Mouse (Mus musculus): ENCODE results near the gene Net1. TPM values are rescaled to one million over a fixed set of nuclear protein-coding genes. Genes with fewer than 3 reads are reported as not detected.

The Net1 gene
- polyA plus RNA-seq (2015; fragmentation: Nextera tagmentation; extraction: Ambion mirVana): 44.9 and 46.5 TPM in 2 replicates

DNA sequence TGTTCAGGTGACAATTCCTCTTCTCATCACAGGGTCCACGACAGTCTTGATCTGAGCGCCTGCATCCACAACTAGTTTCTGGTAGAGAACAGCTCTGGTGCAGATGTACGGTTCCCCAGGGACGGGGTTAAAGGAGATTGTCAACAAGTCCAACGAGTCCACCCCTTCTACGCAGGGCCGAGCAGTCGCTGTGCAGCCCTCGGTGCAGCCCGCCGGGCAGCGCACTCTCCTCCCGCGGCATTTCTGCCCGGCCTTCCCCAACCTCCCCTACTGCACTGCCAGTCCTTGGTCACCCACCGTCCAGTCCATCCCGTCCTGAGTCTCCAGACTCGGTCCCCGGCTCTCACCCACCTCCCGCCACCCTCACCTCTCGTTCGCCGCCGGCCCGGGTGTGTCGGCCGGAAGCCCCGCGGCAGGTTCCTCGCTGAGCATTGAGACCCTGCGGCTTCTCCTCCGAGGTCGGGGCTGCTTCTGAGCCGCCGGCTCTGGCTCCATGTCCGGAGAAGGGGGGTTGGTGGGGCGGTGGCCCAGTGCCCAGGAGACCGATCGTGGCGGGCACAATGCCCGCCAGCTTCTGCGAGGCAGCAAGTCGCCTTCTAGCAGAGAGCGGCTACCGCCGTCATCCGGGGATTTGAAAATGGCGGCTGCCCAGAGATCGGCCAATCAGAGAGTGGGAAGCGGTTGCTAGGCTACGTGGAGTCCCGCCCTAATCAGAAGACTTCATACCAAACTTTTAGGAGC lies at the start of gene Net1, which contains the start of gene Tubal3:
Gene Net1 (minus strand): TSS at position 650 of the 741 bp plus-strand sequence.
Gene Tubal3 (plus strand): TSS at position 704 of the 741 bp plus-strand sequence.
- Histone ChIP-seq H3K4me1 (ENCODE audit: insufficient read depth) (peaks cover 12% of the 10 kb centered on the region; the same call in 1 of the 2 replicates), H3K4me2 (ENCODE audit: low read depth, low read length) (peak within 1 kb of the TSS; percentile 90), H3K36me3 (replicated peaks; ENCODE audit: insufficient read depth, low read length) (no peaks in the 10 kb centered on the region), H3K27me3 (ENCODE audit: insufficient read depth, low read length) (no peaks in the 10 kb centered on the region), H3K27ac (ENCODE audit: low read depth) (peak within 1 kb of the TSS; percentile 59), H3K9ac (replicated peaks) (peak within 1 kb of the TSS; percentile 94), H3K9me3 (ENCODE audit: low read length) (no peaks in the 10 kb centered on the region), H3K4me3 (ENCODE audit: low read depth, low read length) (peak within 1 kb of the TSS; percentile 98)
- TF ChIP-seq CTCF (IDR thresholded peaks at IDR 0.05; ENCODE audit: low read depth): no peak
- no peak for TF ChIP-seq EP300 (IDR thresholded peaks at IDR 0.05; ENCODE audit: low read depth)
- under 1% methylated on average over 52 of the region's 52 CpGs for WGBS (ENCODE audit: insufficient replicate concordance)
- DNase-seq: peak; percentile 93
- peak; percentile 97 for ATAC-seq

DNA sequence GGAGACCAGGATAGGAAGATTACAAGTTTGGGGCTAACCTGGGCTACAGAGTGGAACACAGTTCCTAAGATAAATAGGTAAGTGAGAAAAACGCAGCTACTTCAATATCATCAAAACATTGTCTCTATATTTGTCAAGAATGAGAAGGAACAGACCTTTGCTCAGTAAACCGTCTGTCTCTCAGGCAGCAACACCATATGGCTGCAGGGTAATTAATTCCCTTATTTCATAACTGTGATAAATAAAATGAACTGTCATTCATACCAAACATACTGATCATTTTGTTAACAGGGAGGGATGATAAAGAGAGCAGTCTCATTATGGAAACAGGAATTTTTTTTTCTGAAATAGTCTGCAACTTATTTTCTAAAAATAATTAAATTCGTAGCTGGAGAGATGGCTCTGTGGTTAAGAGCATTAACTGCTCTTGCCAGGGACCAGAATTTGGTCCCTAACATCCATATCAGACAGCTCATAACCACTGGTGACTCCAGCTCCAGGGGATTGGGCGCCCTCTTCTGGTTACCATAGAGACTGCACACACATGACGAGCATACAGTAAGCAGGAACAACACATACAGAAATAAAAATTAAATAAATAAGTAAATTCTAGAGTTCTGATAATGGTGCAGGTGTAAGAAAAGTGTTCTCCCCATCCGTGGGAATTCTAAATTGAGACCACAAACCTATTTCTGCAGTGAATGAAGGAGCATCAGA lies 33.3 kb upstream of the Net1 start:
- WGBS (ENCODE audit: insufficient replicate concordance): 72% methylated on average over 6 of the region's 6 CpGs
- H3K4me2 ChIP-seq (ENCODE audit: low read depth, low read length): no peak overlapping the region
- no peaks in the 10 kb centered on the region for H3K4me1 ChIP-seq (ENCODE audit: insufficient read depth)
- TF ChIP-seq EP300 (IDR thresholded peaks at IDR 0.05; ENCODE audit: low read depth): no peak
- TF ChIP-seq CTCF (IDR thresholded peaks at IDR 0.05; ENCODE audit: low read depth): peak; percentile 33
- H3K27ac ChIP-seq (ENCODE audit: low read depth): no peak overlapping the region
- H3K27me3 ChIP-seq (ENCODE audit: insufficient read depth, low read length): no peaks in the 10 kb centered on the region
- H3K9me3 ChIP-seq (ENCODE audit: low read length): no peaks in the 10 kb centered on the region
- no peak overlapping the region for H3K4me3 ChIP-seq (ENCODE audit: low read depth, low read length)
- DNase-seq (no peak), ATAC-seq (no peak)
- no peaks in the 10 kb centered on the region for H3K36me3 ChIP-seq (replicated peaks; ENCODE audit: insufficient read depth, low read length)
- no peak overlapping the region for H3K9ac ChIP-seq (replicated peaks)

DNA sequence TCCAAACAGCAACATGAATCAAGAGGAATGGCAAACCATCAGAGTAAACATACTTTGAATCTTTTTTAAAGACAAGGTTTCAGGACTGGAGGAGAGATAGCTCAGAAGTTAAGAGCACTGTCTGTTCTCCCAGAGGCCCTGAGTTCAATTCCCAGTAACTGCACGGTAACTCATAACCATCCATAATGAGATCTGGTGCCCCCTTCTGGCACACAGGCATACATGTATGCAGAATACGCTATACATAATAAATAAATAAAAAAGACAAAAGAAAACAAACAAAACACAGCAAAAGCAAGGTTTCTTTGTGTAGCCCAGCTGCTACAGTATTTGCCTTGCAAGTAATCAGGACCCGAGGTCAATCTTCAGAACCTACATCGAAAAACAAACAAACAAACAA lies 31.5 kb upstream of the Net1 start:
- DNase-seq (no peak), ATAC-seq (no peak)
- Histone ChIP-seq H3K4me1 (ENCODE audit: insufficient read depth) (no peaks in the 10 kb centered on the region), H3K27me3 (ENCODE audit: insufficient read depth, low read length) (no peaks in the 10 kb centered on the region), H3K4me3 (ENCODE audit: low read depth, low read length) (no peak overlapping the region), H3K9me3 (ENCODE audit: low read length) (no peaks in the 10 kb centered on the region), H3K27ac (ENCODE audit: low read depth) (no peak overlapping the region), H3K9ac (replicated peaks) (no peak overlapping the region), H3K36me3 (replicated peaks; ENCODE audit: insufficient read depth, low read length) (no peaks in the 10 kb centered on the region), H3K4me2 (ENCODE audit: low read depth, low read length) (no peak overlapping the region)
- 81% methylated on average over 4 of the region's 4 CpGs for whole genome bisulfite sequencing (ENCODE audit: insufficient replicate concordance)
- no peak for TF ChIP-seq EP300 (IDR thresholded peaks at IDR 0.05; ENCODE audit: low read depth)
- TF ChIP-seq CTCF (IDR thresholded peaks at IDR 0.05; ENCODE audit: low read depth): no peak

DNA sequence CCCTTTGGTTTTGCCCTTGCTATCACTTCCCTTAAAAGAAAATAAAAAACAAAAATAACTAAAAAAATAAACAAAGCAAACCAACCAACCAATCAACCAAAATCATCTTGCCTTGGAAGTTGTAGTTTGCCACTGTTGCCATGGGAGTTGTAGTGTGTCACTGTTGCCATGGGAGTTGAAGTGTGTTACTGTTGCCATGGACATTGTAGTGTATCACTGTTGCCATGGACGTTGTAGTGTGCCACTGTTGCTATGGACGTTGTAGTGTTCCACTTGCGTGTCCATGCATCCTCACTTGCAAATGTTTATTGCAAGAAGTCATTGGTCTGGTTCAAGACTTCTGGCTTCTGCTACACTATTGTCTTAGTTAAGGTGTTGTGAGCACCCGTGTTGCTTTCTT lies 29.2 kb upstream of the Net1 start:
- no peak overlapping the region for H3K27ac ChIP-seq (ENCODE audit: low read depth)
- TF ChIP-seq EP300 (IDR thresholded peaks at IDR 0.05; ENCODE audit: low read depth) (no peak), CTCF (IDR thresholded peaks at IDR 0.05; ENCODE audit: low read depth) (no peak)

DNA sequence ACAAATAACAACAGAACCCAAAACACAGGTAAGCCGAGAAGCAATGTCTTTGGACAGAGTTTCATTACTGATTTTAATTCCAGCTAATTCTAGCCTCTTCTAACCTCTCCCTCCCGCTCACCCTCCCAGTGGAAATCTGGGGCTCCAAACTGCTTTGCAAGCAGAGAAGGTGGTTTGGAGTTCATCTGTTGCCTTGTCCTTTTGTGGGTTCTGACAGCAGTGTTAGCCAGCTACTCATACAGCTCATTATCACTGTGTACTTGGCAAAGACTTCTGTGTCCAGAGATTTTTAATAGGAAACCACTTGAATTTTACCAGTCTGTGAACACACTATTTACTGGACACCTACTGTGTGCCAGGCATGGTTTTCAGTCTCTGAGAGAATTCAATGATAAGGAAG lies 27.2 kb upstream of the Net1 start, which contains the start of gene Ucn3:
Gene Ucn3 (minus strand): TSS at position 101 of the 400 bp plus-strand sequence.
- DNase-seq: no peak
- no peak for ATAC-seq
- 59% methylated on average over 2 of the region's 2 CpGs for WGBS (ENCODE audit: insufficient replicate concordance)

More for the DNA sequence above, 29.2 kb upstream of the Net1 start:
- Histone ChIP-seq H3K4me2 (ENCODE audit: low read depth, low read length) (no peak overlapping the region), H3K4me3 (ENCODE audit: low read depth, low read length) (no peak overlapping the region), H3K4me1 (ENCODE audit: insufficient read depth) (no peaks in the 10 kb centered on the region), H3K9me3 (ENCODE audit: low read length) (no peaks in the 10 kb centered on the region), H3K27me3 (ENCODE audit: insufficient read depth, low read length) (no peaks in the 10 kb centered on the region), H3K36me3 (replicated peaks; ENCODE audit: insufficient read depth, low read length) (no peaks in the 10 kb centered on the region), H3K9ac (replicated peaks) (no peak overlapping the region)
- ATAC-seq (no peak), DNase-seq (no peak)
- 84% methylated on average over 4 of the region's 4 CpGs for WGBS (ENCODE audit: insufficient replicate concordance)

DNA sequence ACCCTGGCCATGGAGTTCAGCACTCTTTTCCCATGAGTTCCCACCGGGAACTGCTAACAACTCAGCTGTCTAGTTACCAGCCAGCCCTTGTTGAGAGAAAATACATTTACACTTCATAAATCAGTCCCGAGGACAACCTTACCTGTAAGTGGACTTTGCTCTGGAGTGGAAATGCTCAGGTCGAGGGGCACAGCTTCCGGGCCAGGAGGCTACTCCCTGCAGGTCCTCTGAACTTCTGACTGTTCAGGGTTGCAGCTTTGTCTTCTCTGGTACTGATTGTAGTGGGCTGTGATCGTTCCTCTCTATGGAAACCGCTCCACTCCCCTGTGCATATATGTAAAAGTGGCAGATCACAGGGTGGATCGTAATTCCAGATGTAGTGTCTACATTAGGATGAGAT lies 26.7 kb upstream of the Net1 start:
- no peak for DNase-seq
- no peak overlapping the region for H3K9ac ChIP-seq (replicated peaks)
- H3K27ac ChIP-seq (ENCODE audit: low read depth): no peak overlapping the region
- 63% methylated on average over 7 of the region's 7 CpGs for WGBS (ENCODE audit: insufficient replicate concordance)
- TF ChIP-seq EP300 (IDR thresholded peaks at IDR 0.05; ENCODE audit: low read depth) (no peak), CTCF (IDR thresholded peaks at IDR 0.05; ENCODE audit: low read depth) (no peak)
- no peaks in the 10 kb centered on the region for H3K36me3 ChIP-seq (replicated peaks; ENCODE audit: insufficient read depth, low read length)
- H3K4me3 ChIP-seq (ENCODE audit: low read depth, low read length): no peak overlapping the region
- no peaks in the 10 kb centered on the region for H3K9me3 ChIP-seq (ENCODE audit: low read length)
- no peaks in the 10 kb centered on the region for H3K4me1 ChIP-seq (ENCODE audit: insufficient read depth)
- no peaks in the 10 kb centered on the region for H3K27me3 ChIP-seq (ENCODE audit: insufficient read depth, low read length)
- no peak for ATAC-seq
- no peak overlapping the region for H3K4me2 ChIP-seq (ENCODE audit: low read depth, low read length)

More for the DNA sequence above, 27.2 kb upstream of the Net1 start, which contains the start of gene Ucn3:
- Histone ChIP-seq H3K27ac (ENCODE audit: low read depth) (no peak within 1 kb of the TSS), H3K27me3 (ENCODE audit: insufficient read depth, low read length) (no peaks in the 10 kb centered on the region), H3K9ac (replicated peaks) (no peak within 1 kb of the TSS), H3K9me3 (ENCODE audit: low read length) (no peaks in the 10 kb centered on the region), H3K4me3 (ENCODE audit: low read depth, low read length) (no peak within 1 kb of the TSS), H3K36me3 (replicated peaks; ENCODE audit: insufficient read depth, low read length) (no peaks in the 10 kb centered on the region), H3K4me2 (ENCODE audit: low read depth, low read length) (no peak within 1 kb of the TSS), H3K4me1 (ENCODE audit: insufficient read depth) (no peaks in the 10 kb centered on the region)
- no peak for TF ChIP-seq EP300 (IDR thresholded peaks at IDR 0.05; ENCODE audit: low read depth)
- no peak for TF ChIP-seq CTCF (IDR thresholded peaks at IDR 0.05; ENCODE audit: low read depth)

Measured in liver, postnatal 0 days (tissue).